Mouse (Mus musculus): Measurements from ENCODE around the gene Bcl2l1.
A peak's percentile ranks its signal among the peaks of the same experiment; 100 is the strongest.

DNA sequence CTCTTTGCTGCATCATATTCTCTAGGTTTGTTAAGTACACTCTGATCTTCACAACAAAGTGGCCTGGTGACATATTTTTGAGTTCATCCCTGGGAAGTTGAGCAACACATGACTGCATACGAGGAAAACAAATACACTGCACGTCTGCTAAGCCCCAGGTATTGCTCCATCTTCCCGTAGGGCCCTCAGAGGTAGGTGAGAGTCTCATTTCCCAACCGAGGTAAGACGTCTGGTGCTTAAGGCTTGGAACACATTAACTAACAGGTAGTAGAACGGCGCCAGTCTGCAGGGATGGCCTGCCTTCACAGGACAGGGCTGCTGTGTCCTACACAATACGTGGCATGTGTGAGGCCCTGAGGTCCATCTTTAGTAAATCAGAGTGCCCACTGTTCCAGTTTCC lies 46.9 kb downstream of the Bcl2l1 start:
- no peak for TF ChIP-seq CTCF (IDR thresholded peaks at IDR 0.05; ENCODE audit: insufficient read depth, low read length)
- peak; percentile 51; the same call in 1 of the 2 replicates for TF ChIP-seq POLR2A (IDR thresholded peaks at IDR 0.05; ENCODE audit: borderline replicate concordance, extremely low read depth, low read depth, low read length)

Measured in lung, adult 2 months (tissue).